Mouse (Mus musculus): ENCODE data around the gene Exosc2. TPM values are rescaled to one million over a fixed set of nuclear protein-coding genes. Genes with fewer than 3 reads are reported as not detected.

Exosc2 gene
- polyA plus RNA-seq, 1 experiment: 10.0 TPM

DNA sequence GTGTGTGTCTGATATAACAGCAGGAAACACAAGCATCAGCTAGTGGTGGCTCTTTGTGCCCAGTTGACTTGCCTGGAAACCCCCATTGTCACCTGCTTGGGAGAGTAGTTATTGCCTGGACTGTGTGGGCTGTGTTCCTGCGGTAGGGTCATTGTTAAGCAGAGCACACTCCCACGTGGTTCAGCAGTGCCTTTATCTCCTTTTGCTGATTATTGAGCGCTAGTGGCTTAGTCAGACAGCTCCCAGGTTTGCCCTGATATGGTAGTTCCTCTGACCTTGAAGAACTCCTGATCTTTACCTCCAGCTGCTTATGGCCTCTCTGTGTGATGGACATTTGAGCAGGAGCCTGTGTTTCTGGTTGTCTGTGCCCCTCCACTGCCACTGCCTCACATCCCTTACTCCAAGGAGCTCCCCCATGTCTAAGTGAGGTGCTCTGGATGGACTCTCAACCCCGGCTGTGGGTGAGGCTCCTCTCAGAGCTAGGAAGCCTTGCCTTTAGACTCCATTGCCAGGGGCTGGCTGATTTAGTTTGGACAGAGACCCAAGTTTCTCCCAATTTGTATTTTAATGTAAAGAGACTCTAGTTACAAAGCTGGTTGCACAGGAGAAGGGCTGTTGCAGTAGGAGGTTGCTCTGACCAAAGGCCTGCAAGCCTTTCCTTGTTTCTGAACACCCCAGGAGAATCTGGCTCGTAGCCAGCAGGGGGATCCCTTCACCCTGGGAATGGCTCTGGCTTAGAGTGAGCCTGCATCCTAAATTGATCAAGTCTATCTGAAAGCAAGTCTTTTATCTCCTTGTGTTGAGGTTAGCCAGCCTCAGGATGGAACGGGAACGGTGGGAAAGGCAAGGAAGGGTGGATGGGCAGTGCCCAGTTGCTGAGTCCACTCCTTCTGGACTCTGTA is 30.3 kb downstream of the Exosc2 start:
- no peak; the same call in 1 of the 2 replicates for TF ChIP-seq CTCF (IDR thresholded peaks at IDR 0.05; ENCODE audit: low read depth, low read length)
- TF ChIP-seq POLR2A (IDR thresholded peaks at IDR 0.05; ENCODE audit: borderline replicate concordance, low read depth, low read length): no peak
- no peak overlapping the region for H3K27ac ChIP-seq (ENCODE audit: insufficient read depth, low read depth, low read length)
- no peak overlapping the region for H3K4me3 ChIP-seq (ENCODE audit: insufficient read depth, low read length)
- H3K4me1 ChIP-seq (ENCODE audit: control insufficient read depth, insufficient read depth, low read length): peaks cover 4% of the 10 kb centered on the region

DNA sequence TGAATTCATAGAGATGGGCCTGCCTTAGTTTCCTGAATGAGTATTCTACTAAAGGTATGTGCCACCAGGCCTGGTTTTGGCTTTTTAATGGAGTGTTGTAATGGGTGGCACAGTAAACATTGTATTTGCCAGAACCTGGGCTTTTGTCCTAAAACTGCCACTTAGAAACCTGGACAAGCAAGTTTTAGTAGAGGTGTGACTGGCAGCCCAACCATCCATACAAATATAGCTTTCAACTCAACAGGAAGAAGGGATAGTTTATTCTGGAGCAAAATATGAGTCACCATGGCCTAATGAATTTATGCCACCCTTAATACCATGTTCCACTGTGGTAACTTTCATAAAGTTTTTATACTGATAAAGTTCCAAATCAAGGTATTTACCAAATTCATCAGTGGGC is 32.7 kb downstream of the Exosc2 start:
- Histone ChIP-seq H3K4me1 (ENCODE audit: control insufficient read depth, insufficient read depth, low read length) (peaks cover 4% of the 10 kb centered on the region), H3K27ac (ENCODE audit: insufficient read depth, low read depth, low read length) (no peak overlapping the region)
- TF ChIP-seq CTCF (IDR thresholded peaks at IDR 0.05; ENCODE audit: low read depth, low read length) (no peak), POLR2A (IDR thresholded peaks at IDR 0.05; ENCODE audit: borderline replicate concordance, low read depth, low read length) (no peak)

DNA sequence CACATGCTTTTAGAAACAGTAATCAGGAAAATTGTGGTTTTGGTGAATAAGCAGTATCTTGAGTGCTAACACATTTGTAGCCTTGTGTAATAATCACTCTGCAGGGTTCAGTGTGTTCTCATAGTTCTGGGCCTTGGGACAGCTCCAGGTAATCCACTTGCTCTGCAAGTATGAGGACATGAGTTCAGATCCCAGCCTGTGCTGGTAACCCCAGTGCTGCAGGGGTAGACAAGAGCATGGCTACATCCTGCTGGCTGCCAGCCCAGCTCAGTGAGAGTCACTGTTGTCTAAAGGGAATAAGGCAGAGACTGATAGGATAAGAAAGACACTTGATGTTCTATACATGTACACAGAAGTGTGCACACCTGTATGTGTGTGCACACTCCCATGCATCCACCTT is 35.4 kb downstream of the Exosc2 start:
- Histone ChIP-seq H3K4me3 (ENCODE audit: insufficient read depth, low read length) (no peak overlapping the region), H3K27ac (ENCODE audit: insufficient read depth, low read depth, low read length) (no peak overlapping the region), H3K4me1 (ENCODE audit: control insufficient read depth, insufficient read depth, low read length) (peaks cover 4% of the 10 kb centered on the region)
- TF ChIP-seq POLR2A (IDR thresholded peaks at IDR 0.05; ENCODE audit: borderline replicate concordance, low read depth, low read length): no peak
- TF ChIP-seq CTCF (IDR thresholded peaks at IDR 0.05; ENCODE audit: low read depth, low read length): no peak

More for the DNA sequence above, 32.7 kb downstream of the Exosc2 start:
- no peak overlapping the region for H3K4me3 ChIP-seq (ENCODE audit: insufficient read depth, low read length)

DNA sequence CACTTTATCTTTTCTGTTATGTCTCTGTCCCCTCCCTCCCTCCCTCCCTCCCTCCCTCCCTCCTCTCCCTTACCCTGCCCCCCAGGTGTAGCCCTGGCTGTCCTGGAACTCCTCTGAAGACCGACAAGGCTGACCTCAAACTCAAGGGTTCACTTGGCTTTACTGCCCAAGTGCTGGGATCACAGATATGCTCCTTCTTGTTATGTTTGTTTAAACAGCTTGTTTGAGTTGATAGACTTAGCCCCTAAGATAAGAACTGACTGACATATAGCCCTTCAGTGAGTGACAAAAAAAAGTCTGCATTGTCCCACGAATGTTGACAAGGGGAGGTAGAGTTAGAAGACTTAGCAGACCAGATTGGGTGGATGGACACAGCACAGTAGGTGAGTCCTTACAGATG is 36.0 kb downstream of the Exosc2 start:
- H3K4me3 ChIP-seq (ENCODE audit: insufficient read depth, low read length): no peak overlapping the region
- TF ChIP-seq CTCF (IDR thresholded peaks at IDR 0.05; ENCODE audit: low read depth, low read length): no peak
- no peak for TF ChIP-seq POLR2A (IDR thresholded peaks at IDR 0.05; ENCODE audit: borderline replicate concordance, low read depth, low read length)
- peaks cover 4% of the 10 kb centered on the region for H3K4me1 ChIP-seq (ENCODE audit: control insufficient read depth, insufficient read depth, low read length)
- H3K27ac ChIP-seq (ENCODE audit: insufficient read depth, low read depth, low read length): no peak overlapping the region

DNA sequence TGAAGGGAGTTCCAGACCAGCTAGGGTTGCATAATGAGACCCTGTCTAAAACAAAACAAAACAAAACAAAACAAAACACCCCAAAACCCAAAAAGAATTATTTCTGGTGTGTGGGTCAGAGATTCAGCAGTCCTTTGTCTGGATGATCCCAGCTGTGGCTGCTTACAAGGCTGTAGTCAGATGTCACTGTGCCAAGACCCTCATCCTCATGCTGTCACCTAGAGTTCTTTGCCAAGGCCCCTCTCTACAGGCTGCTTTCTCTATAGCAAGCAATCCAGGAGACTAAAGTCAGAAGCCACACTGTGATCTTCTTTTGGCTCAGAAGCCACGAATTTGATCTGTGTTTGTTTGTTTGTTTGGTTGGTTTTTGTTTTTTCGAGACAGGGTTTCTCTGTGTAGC is 42.2 kb downstream of the Exosc2 start:
- Histone ChIP-seq H3K4me3 (ENCODE audit: insufficient read depth, low read length) (no peak overlapping the region), H3K27ac (ENCODE audit: insufficient read depth, low read depth, low read length) (no peak overlapping the region), H3K4me1 (ENCODE audit: control insufficient read depth, insufficient read depth, low read length) (peaks cover 14% of the 10 kb centered on the region)
- TF ChIP-seq CTCF (IDR thresholded peaks at IDR 0.05; ENCODE audit: low read depth, low read length) (no peak), POLR2A (IDR thresholded peaks at IDR 0.05; ENCODE audit: borderline replicate concordance, low read depth, low read length) (no peak)

DNA sequence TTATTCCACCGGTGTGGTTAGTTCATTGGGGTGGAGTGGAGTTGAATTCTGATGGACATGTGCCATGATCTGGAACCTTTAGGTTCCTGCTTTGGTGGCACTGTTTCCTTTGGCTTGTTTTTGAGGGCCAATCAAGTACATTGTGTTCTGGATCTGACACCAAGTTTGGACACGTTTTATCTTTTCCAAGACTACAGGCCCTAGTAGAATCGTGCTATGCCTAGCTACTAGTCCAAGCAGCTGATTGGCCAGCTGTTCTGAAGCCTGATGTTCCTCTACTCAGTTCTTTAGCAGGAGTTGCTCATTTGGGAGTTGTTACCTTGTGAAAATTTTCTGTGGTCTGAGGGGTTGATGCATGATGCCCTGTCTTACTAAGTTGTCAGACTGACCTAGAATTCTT is 43.3 kb downstream of the Exosc2 start:
- no peak for TF ChIP-seq POLR2A (IDR thresholded peaks at IDR 0.05; ENCODE audit: borderline replicate concordance, low read depth, low read length)
- no peak overlapping the region for H3K4me3 ChIP-seq (ENCODE audit: insufficient read depth, low read length)
- H3K4me1 ChIP-seq (ENCODE audit: control insufficient read depth, insufficient read depth, low read length): peaks cover 14% of the 10 kb centered on the region
- H3K27ac ChIP-seq (ENCODE audit: insufficient read depth, low read depth, low read length): no peak overlapping the region

DNA sequence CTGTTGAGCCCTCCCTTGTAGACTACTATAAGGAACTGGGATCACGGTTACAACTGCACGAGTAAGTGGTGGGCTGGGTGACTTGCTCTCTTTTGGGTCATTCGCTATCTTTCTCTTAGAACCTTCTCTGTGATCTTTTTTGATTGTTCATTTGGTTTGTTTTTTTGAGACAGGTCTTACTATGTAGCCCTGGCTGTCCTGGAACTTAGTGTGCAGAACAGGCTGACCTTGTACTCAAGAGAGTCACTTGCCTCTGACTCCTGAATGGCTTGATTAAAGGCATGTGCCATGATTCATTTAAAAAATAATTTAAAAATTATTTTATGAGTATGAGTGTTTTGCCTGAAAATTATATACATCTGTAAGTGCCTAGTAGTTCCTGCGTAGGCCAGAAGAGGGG is 44.3 kb downstream of the Exosc2 start:
- Histone ChIP-seq H3K4me1 (ENCODE audit: control insufficient read depth, insufficient read depth, low read length) (peaks cover 14% of the 10 kb centered on the region), H3K4me3 (ENCODE audit: insufficient read depth, low read length) (no peak overlapping the region), H3K27ac (ENCODE audit: insufficient read depth, low read depth, low read length) (no peak overlapping the region)
- no peak for TF ChIP-seq POLR2A (IDR thresholded peaks at IDR 0.05; ENCODE audit: borderline replicate concordance, low read depth, low read length)
- no peak for TF ChIP-seq CTCF (IDR thresholded peaks at IDR 0.05; ENCODE audit: low read depth, low read length)

DNA sequence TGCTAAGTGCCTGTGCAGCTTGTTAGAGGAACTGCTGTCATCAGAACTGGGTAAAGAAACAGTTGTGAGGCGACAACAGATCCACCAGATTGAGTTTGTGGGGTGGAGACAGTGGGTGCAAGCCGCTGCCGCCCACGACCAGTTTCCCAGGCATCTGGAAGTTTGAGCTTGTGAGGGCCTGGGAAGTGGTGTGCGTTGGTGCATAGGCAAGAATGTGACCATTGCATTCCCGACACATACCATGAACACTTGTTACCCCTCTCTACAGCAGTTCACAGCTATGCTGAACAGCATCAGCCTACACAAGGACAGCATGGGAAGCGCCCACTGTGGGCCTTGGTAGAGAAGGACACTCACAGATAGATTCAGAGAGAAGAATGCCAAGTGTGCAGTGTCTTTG is 45.5 kb downstream of the Exosc2 start:
- TF ChIP-seq POLR2A (IDR thresholded peaks at IDR 0.05; ENCODE audit: borderline replicate concordance, low read depth, low read length) (no peak), CTCF (IDR thresholded peaks at IDR 0.05; ENCODE audit: low read depth, low read length) (no peak)
- Histone ChIP-seq H3K27ac (ENCODE audit: insufficient read depth, low read depth, low read length) (no peak overlapping the region), H3K4me3 (ENCODE audit: insufficient read depth, low read length) (no peak overlapping the region), H3K4me1 (ENCODE audit: control insufficient read depth, insufficient read depth, low read length) (peaks cover 14% of the 10 kb centered on the region)

DNA sequence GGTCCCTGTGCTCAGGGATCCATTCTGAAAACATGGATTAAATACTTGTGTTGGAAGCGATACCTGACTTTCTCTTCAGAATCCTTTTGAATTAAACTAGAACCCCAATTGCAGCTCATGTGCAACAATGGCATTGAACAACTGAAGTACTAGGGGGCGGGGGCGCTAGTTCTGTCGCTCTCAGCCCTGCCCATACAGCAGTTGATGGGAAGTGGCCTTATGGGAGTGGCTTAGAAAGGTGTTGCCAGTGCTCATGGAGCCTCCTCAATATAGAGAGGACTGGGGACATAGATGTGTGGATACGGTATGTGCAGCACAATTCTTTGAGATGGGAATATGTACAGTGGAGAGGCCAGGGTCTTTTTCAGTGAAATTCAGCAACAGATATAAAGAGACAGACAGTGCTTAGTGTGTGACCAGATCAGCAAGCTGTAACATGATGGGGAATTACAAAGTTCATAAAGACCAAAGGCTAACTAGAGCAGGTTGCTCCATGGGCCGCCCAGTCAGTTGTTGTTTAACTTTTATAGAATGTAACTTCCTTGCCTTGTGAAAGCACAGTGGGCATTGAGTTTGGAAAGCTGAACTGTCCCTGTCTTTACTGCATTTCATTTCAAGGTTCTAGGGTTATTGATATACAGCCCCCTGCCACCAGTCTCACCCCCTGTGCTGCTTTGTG is 48.8 kb downstream of the Exosc2 start:
- Histone ChIP-seq H3K4me3 (ENCODE audit: insufficient read depth, low read length) (no peak overlapping the region), H3K27ac (ENCODE audit: insufficient read depth, low read depth, low read length) (no peak overlapping the region), H3K4me1 (ENCODE audit: control insufficient read depth, insufficient read depth, low read length) (peaks cover 11% of the 10 kb centered on the region)
- TF ChIP-seq CTCF (IDR thresholded peaks at IDR 0.05; ENCODE audit: low read depth, low read length): no peak
- no peak for TF ChIP-seq POLR2A (IDR thresholded peaks at IDR 0.05; ENCODE audit: borderline replicate concordance, low read depth, low read length)

DNA sequence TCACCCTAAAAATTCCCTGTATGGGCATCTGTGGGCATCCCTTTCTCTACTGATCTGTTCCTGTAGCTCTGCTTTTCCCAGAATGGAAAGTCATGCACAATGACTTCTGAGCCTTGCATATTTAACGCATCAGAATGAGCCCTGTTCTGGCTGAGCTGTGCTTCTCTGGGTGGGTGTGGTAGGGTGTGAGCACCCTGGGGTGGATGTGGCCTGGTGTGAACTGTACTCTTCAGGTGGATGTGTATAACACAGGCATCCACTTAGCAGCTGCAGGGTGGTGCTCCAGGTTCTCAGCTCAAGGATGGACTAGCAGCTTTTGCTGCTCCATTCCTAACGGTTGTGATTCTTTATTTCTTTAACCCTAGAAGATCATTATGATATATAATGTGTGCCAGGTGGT is 49.4 kb downstream of the Exosc2 start:
- no peak for TF ChIP-seq POLR2A (IDR thresholded peaks at IDR 0.05; ENCODE audit: borderline replicate concordance, low read depth, low read length)
- TF ChIP-seq CTCF (IDR thresholded peaks at IDR 0.05; ENCODE audit: low read depth, low read length): no peak
- peaks cover 6% of the 10 kb centered on the region for H3K4me1 ChIP-seq (ENCODE audit: control insufficient read depth, insufficient read depth, low read length)
- no peak overlapping the region for H3K27ac ChIP-seq (ENCODE audit: insufficient read depth, low read depth, low read length)

More for the DNA sequence above, 49.4 kb downstream of the Exosc2 start:
- no peak overlapping the region for H3K4me3 ChIP-seq (ENCODE audit: insufficient read depth, low read length)
